Mouse (Mus musculus) thymus, adult 2 months (tissue): ENCODE measurements around the gene Dpf1. TPM values are rescaled to one million over a fixed set of nuclear protein-coding genes. Genes with fewer than 3 reads are reported as not detected.
A peak's percentile ranks its signal among the peaks of the same experiment; 100 is the strongest.

Source experiments
- DNase-seq: peaks from one replicate; pipeline ENCODE4 v3.0.0; 2021
- H3K27ac ChIP-seq: fragments of 200-500 bp; 2 replicates; pipeline ENCODE4 v1.5.1; 2012; ENCODE audit warnings: low read length, control low read depth; ENCODE audit not compliant: control insufficient read depth, insufficient read depth
- H3K27me3 ChIP-seq: fragments of 200-500 bp; 2 replicates; pipeline ENCODE4 v1.6.1; 2012; ENCODE audit warnings: mild to moderate bottlenecking, low read length, moderate library complexity, mixed read lengths; ENCODE audit not compliant: control insufficient read depth, insufficient read depth
- H3K36me3 ChIP-seq: fragments of 200-500 bp; 2 replicates; pipeline ENCODE4 v1.6.1; 2012; ENCODE audit warnings: mild to moderate bottlenecking, low read length, moderate library complexity; ENCODE audit not compliant: control insufficient read depth, insufficient read depth
- H3K4me1 ChIP-seq: fragments of 200-500 bp; replicated peaks from 2 replicates; pipeline ENCODE4 v1.6.1; 2012; ENCODE audit warnings: low read length; ENCODE audit not compliant: control insufficient read depth, insufficient read depth
- H3K4me3 ChIP-seq: fragments of 200-500 bp; 2 replicates; pipeline ENCODE4 v1.5.1; 2012; ENCODE audit warnings: mild to moderate bottlenecking, low read length, control low read depth, moderate library complexity; ENCODE audit not compliant: control insufficient read depth, insufficient read depth
- CTCF ChIP-seq: fragments of 200-500 bp; IDR thresholded peaks from 2 replicates; pipeline ENCODE4 v1.5.1; 2012; ENCODE audit warnings: mild to moderate bottlenecking, control low read depth, low read length, moderate library complexity, borderline replicate concordance; ENCODE audit not compliant: control insufficient read depth, poor library complexity, insufficient read depth; ENCODE audit errors: extremely low read depth
- POLR2A ChIP-seq: fragments of 200-500 bp; IDR thresholded peaks from 2 replicates; pipeline ENCODE4 v1.6.1; 2012; ENCODE audit warnings: mild to moderate bottlenecking, low read length, control low read depth, moderate library complexity; ENCODE audit not compliant: control insufficient read depth, poor library complexity, insufficient read depth; ENCODE audit errors: extremely low read depth
- WGBS: fragments of 180-500 bp; shearing (Covaris S2); methylation state at CpG from one replicate; pipeline ENCODE4 v1.1.7; 2018; 5-methylcytosine and 5-hydroxymethylcytosine counted together
- polyA plus RNA-seq: library from polyadenylated mRNA; depleted of rRNA; stranded (reverse); fragments of >200 nt; gene quantifications from 2 replicates; pipeline ENCODE4 v1.2.3, GENCODE M21; 2012

Dpf1 gene
- polyA plus RNA-seq, 1 experiment = 1.8 TPM

GRCm38 (mm10) chr7:29284523-29284922 is 19.2 kb upstream of the Dpf1 start:
- 97% methylated on average over 6 of the region's 6 CpGs for WGBS

GRCm38 (mm10) chr7:29287481-29287880 is 16.3 kb upstream of the Dpf1 start:
- H3K4me1 ChIP-seq = peaks cover 9% of the 10 kb centered on the region
- DNase-seq = no peak
- 86% methylated on average over 7 of the region's 7 CpGs for WGBS
- no peaks in the 10 kb centered on the region for H3K36me3 ChIP-seq
- no peak overlapping the region for H3K4me3 ChIP-seq
- no peak for TF ChIP-seq CTCF
- no peak for TF ChIP-seq POLR2A
- no peak overlapping the region for H3K27ac ChIP-seq
- H3K27me3 ChIP-seq = no peaks in the 10 kb centered on the region

More at GRCm38 (mm10) chr7:29284523-29284922, 19.2 kb upstream of the Dpf1 start:
- no peak for DNase-seq
- H3K27me3 ChIP-seq = no peaks in the 10 kb centered on the region
- peaks cover 23% of the 10 kb centered on the region for H3K4me1 ChIP-seq
- no peak overlapping the region for H3K4me3 ChIP-seq
- no peak overlapping the region for H3K27ac ChIP-seq
- TF ChIP-seq CTCF (no peak), POLR2A (no peak)
- H3K36me3 ChIP-seq = no peaks in the 10 kb centered on the region

- H3K27ac ChIP-seq = no peak overlapping the region
- H3K27me3 ChIP-seq = no peaks in the 10 kb centered on the region
- no peaks in the 10 kb centered on the region for H3K36me3 ChIP-seq
- TF ChIP-seq CTCF (no peak), POLR2A (no peak)
- peaks cover 13% of the 10 kb centered on the region for H3K4me1 ChIP-seq
- DNase-seq = no peak
- H3K4me3 ChIP-seq = no peak overlapping the region
- WGBS = 94% methylated on average over 2 of the region's 2 CpGs
Observed at GRCm38 (mm10) chr7:29288079-29288478, 15.7 kb upstream of the Dpf1 start.

DNA sequence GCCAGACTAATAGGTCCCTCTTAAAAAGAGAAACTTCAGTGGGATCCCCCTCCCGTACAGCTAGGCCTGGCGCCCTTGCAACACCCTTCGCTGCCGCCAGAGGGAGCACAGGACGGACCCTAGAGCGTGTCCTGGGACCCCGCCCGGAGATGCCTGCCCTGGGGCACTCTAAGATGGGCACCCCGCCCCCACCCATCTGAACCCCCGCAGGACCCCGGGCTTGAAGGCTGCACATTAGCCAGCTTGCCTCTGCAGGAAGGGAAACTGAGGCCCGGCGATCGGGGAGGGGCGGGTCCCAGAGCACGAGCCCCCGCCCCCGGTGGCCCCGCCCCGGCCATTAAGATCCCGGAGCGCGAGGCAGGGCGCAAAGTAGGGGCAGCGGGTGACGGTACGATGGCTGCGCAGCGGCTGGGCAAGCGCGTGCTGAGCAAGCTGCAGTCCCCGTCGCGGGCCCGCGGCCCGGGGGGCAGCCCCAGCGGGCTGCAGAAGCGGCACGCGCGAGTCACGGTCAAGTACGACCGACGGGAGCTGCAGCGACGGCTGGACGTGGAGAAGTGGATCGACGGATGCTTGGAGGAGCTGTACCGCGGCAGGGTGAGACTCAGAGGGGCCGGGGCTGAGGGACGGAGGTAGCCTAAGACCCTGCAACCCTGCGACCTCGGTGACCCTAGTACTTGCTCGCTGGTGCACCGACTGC is 14.7 kb upstream of the Dpf1 start, which contains the start of gene Ppp1r14a:
Ppp1r14a (plus strand) TSS at position 367 of the 697 bp plus-strand sequence.
- H3K27ac ChIP-seq = no peak within 1 kb of the TSS

DNA sequence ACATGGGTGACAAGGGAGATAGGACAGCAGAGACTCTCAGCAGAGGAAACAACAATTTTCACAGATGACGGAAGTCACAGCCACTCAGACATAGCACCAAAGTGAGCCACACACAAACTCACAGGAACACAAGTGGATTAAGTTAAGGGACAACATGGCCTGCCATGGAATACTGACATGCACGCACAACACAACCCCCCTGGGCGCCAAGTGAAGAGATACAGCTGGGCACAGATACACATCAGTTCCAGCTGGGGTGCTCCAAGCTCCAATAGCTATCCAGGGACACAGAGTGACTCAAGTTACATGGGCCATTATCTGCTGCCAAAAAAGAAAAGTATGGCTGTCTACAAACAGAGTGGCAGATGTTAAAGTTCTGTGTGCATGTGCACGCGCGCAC is 13.9 kb upstream of the Dpf1 start:
- no peak for DNase-seq
- WGBS = 97% methylated on average over 6 of the region's 6 CpGs

More for the DNA sequence above, 14.7 kb upstream of the Dpf1 start, which contains the start of gene Ppp1r14a:
- no peaks in the 10 kb centered on the region for H3K36me3 ChIP-seq
- WGBS = 7% methylated on average over 58 of the region's 59 CpGs
- DNase-seq = peak; percentile 87
- peaks cover 13% of the 10 kb centered on the region for H3K4me1 ChIP-seq
- H3K4me3 ChIP-seq = peak within 1 kb of the TSS; percentile 51
- TF ChIP-seq POLR2A = no peak
- peak; percentile 95 for TF ChIP-seq CTCF
- no peaks in the 10 kb centered on the region for H3K27me3 ChIP-seq

GRCm38 (mm10) chr7:29290691-29291485 is 12.9 kb upstream of the Dpf1 start:
- no peak for DNase-seq
- 90% methylated on average over 11 of the region's 11 CpGs for WGBS
- Histone ChIP-seq H3K27me3 (no peaks in the 10 kb centered on the region), H3K4me1 (peaks cover 13% of the 10 kb centered on the region), H3K36me3 (no peaks in the 10 kb centered on the region), H3K27ac (no peak overlapping the region), H3K4me3 (no peak overlapping the region)
- no peak for TF ChIP-seq CTCF
- no peak for TF ChIP-seq POLR2A

More for the DNA sequence above, 13.9 kb upstream of the Dpf1 start:
- H3K27ac ChIP-seq = no peak overlapping the region
- H3K27me3 ChIP-seq = no peaks in the 10 kb centered on the region
- peaks cover 13% of the 10 kb centered on the region for H3K4me1 ChIP-seq
- H3K4me3 ChIP-seq = no peak overlapping the region
- no peak for TF ChIP-seq POLR2A
- TF ChIP-seq CTCF = no peak
- H3K36me3 ChIP-seq = no peaks in the 10 kb centered on the region
